Mouse (Mus musculus): ENCODE results near the gene Tekt5.

DNA sequence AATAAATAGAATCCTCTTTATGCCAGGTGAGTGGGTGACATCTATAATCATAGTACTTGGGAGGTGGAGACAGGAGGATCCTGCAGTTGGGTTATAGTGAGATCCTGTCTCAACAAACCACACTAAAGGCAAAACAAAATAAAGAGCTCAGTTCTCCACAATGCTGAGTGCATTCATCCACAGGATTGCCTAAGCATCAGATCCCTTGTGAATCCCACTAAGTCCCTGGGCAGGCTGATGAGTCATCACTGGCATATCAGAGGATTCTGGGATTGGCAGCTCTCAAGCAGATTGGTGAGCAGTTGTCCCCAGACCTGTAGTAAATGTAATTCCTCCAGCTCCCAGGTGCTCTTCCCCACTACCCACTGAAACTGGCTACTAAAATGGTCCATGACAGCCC, 48.4 kb upstream of the Tekt5 start:
- TF ChIP-seq POLR2A (IDR thresholded peaks at IDR 0.05; ENCODE audit: low read depth, low read length) (no peak), CTCF (IDR thresholded peaks at IDR 0.05; ENCODE audit: extremely low read depth, insufficient read depth, insufficient read length, insufficient replicate concordance) (no peak)

Measured in spleen, adult 2 months (tissue).